Mouse (Mus musculus) right cerebral cortex, adult 18-20 months (tissue): Measurements from ENCODE around the gene Nck2.
"Not testable (repeated sequence)": the region's sequence is repeated elsewhere in the genome, so short reads cannot be mapped to it uniquely, and the experiment has no call there.

Experiments
- DNase-seq: peaks from one replicate; pipeline ENCODE4 v3.0.0; 2022; ENCODE audit warnings: mixed read lengths

Nck2 gene

DNA sequence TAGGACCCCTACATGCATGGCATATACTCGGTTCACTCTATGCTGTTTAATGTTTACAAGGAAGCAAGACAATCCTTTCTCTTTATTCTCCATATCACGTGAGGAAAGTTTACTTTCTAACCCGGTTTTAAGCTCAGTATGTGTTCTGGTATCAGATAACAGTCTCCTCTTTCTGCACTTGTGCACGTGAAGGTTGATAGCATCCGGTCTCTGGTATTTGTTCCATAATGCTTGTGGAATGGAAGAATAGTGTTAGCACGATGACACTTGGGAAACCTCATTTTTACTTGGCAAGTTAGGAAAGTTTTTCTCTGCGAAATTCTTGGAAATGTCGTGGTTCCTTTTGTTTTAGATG lies 58.4 kb downstream of the Nck2 start:
- no peak for DNase-seq

DNA sequence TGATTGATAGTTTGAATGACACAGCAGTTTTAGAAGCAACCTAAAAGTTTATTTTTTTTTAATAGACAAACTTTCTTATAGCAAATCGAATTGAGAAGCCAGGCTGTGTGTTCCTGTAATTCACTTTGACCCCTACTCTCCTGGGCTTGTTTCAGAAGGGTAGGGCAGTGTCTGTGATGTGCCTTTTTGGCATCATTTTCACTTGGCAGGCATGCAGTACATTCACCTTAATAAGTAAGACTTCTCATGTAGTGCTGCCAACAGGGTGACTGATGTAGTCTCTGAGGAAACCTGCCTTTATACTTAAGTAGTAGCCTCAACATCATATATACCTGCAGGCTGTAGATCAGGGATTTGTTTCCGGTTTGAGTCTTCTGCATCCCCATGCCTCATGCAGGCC lies 58.9 kb downstream of the Nck2 start:
- no peak for DNase-seq

DNA sequence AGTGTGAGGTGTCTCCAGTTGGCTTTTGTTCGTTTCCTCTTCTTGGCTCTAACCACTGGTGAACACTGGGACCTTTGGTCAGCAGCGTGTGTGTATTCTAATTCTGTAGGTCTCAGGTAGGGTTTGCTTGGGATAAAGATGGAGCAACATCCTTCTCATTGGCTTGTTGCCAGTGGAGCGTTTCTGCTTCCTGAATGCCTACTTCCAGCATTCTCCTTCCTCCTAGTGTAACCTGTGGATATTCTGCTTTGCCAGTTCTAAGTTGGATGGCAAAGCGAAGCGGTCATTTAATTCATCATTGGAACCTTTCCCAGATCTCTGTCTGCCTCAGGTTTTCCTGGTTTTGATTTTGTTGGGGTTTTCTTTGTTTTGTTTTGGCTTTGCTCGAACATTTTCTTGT lies 59.3 kb downstream of the Nck2 start:
- no peak for DNase-seq

DNA sequence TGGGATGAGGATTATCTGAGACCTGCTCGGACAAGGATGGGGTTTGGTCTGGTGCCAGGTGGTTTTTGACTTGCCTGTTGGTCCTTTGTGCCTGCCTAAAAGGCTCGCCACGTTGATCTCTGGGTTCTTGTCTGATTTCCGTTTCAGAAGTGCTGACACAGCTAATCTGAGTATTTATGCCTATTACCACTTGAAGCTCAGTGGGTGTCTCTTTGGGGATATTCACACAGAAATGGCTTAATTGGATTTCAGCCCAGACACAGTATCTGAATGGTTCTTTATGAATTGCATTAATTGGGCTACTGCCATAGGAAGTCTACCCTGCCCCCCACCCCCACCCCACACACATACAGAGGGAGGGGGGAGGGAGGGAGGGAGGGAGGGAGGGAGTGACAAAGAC lies 59.9 kb downstream of the Nck2 start:
- no peak for DNase-seq

DNA sequence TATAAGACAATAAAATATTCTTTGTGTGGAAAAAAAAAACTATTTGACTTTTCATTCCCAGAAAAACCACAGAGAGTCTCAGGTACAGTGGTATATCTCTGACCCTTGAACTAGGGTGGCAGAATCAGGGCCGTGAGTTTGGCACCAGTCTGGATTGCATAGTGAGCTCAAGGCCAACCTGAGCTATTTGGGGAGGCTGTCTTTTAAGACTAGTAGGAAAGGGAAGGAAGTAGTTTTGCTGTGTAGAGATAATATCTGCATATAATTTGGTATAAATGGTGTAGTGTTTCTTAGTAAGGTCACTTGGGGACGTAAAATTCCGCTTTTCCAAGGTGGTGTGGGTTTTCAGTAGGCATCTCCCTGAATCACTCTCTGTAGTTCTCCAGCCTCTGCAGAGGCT lies 62.3 kb downstream of the Nck2 start:
- no peak for DNase-seq

DNA sequence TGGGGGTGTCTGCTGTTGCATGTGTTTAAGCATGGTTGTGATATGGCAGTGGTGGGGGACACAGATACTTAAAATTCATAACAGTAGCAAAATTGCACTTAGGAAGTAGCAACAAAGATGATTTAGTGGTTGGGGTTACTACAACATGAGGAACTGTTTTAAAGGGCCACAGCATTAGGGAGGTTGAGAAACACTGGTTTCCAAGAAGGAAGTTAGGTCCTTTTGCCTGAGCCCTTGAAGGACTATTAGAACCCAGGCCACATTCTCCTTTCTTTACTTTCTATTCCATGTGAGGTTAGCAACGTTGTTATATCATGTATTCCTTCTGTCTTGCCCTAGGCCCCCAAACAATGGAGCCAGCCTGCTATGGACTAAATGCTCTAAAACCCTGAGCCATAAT lies 63.4 kb downstream of the Nck2 start:
- no peak for DNase-seq

DNA sequence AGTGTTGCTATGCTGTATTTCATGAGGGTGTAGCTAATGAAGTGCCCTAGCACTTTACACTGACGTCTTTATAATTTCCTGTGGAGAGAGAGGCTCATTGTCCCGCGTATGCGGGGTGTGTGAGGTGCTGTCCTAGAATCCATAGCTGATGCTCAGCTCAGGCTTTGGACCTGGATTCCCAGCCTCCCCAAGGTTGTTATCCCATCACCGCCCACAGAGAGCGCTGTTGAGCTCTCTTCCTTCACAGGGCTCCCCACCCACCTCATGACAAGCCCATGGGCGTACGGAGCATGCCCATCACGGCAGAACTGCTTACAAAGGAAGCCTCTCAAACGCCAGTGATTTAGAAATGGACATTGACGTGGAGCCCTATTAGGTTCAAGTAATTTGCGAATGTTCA lies 66.9 kb downstream of the Nck2 start:
- no peak for DNase-seq

DNA sequence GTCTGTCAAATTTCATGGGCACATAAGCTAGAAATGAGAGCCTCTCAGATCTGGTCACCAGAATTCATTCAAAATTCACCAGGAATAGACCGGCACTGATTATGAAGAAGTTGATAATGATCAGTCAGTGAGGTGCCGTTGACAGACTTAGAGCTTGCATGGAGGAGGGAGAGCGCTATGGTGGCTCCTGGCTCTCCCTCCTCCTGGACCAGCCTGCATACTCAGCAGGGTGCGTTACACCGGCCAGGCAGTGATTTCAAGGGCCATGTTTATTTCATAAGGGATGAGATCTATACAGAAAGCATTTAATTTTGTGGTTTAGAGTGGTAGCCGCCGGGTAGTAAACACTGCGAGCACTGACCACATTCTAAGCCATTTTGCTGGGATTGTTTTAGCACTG lies 67.3 kb downstream of the Nck2 start:
- DNase-seq, result no peak

DNA sequence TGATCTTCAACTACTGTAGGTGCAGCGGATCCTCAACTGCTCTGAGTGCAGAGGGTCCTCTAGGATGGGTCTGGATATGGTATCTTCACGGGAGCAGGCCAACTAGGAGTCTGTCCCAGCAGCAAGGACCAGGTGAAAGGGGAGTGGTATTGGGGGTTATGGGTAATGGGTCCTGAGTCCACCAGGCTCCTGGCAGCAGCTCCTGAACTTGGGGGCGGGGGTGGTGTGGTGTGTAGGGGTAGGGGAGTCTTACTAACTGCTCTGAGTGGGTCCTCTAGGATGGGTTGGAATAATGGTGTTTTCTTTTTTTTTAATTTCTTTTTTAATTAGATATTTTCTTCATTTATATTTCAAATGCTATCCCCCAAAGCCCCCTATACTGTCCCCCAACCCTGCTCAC lies 73.0 kb downstream of the Nck2 start:
- no peak for DNase-seq

DNA sequence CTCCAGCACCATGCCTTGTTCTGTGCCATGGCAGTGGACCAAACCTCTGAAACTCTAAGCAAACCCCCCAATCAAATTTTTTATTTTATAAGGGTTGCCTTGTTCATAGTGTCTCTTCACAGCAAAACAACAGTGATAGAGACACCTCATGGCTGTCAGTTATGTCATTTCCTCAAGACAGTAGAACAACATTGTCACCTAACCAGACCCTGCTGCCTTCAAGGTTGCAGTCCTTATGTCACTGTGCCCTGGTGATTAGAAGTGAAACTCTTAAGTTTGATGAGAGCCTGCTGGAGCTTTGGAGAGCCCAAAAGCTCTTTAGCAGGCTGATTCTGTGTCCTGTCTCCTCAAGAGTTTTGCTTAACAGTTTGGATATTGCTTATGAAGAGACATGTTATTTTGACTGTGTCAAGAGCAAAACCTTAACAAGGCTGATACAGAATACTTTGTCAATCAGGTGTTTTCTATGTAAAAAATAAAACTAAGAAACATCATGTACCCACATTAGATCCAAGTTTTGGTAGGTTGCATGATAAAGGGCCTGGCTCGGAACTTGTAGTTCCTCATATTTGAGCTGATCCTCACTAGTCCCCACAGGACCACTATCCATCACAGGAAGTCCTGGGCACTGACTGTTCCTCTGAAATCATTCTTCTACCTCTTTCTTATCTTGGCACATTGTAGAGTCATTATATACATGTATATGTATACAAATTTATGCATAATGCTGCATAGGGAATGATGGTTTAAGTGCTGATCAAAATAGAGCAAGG lies 76.0 kb downstream of the Nck2 start:
- no peak for DNase-seq

DNA sequence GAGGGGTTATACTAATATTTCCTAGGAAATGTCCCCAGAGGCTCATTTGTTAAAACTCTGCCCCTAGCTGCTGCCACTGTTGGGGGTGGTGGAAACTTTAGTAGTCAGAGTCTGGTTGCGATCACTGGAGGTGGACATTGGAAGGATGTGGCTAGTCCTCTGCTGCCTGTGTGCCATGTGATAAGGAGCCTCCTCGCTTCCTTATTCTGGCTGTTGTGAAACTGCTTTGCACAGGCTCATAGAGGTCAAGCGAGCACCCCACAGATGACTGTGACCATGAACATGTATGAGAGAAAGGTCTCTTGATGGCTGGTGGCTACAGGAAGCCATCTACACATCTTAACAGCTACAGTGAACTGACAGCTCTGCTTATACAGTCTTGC lies 76.6 kb downstream of the Nck2 start:
- no peak for DNase-seq

DNA sequence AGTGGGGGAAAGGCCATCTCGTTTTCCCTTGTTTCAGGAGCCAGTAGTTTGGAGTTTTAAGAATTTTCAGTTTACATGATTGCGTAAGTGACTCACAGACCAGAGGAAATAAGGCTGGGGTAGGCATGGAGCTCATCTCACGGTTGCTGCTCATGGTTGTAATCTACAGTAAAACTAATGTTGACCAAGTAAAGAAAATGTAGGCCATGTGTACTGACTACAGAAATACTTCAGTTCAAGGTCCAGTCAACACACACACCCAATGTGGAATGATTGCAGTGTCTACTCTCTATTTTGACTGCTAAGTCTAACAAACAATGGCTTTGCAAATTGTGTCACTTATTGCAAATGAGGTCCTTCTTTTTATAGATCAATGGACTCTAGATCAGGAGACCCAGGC lies 77.1 kb downstream of the Nck2 start:
- no peak for DNase-seq

DNA sequence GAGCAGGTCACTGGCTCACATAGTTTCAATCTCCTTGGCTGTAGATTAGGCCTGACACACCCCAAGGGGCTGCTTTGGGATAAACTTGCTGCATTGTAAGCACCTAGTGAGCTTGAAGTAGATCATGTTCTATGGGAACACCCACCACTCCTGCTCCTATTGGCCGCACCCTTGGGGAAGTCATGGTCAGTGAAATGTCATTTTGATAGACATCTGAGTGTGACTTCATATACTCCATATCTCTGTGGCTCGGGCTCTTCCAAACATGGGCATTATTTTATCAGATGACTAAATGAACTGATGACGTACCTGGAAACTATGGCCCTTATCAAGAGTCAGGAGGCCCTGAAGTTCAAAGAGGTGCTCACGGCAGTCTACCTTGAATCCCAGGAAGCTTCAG lies 77.6 kb downstream of the Nck2 start:
- DNase-seq, result no peak

DNA sequence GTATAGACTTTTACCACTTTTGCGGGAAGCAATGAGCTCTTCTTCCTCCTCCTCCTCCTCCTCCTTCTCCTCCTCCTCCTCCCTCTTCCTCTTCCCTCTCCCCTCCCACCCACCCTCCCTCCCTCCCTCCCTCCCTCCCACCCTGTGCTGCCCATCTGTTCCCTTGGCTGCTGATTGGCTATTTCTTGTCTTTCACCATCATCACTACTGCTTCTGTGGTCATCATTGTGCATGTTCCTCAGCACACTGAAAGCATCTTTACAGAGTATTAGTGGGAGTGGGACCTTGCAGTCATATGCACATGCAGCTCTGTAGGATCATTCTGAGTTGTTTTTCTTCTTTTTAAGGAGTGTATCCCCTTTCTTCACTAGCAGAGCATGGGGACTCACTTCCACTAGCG lies 78.6 kb downstream of the Nck2 start:
- DNase-seq, result no peak

DNA sequence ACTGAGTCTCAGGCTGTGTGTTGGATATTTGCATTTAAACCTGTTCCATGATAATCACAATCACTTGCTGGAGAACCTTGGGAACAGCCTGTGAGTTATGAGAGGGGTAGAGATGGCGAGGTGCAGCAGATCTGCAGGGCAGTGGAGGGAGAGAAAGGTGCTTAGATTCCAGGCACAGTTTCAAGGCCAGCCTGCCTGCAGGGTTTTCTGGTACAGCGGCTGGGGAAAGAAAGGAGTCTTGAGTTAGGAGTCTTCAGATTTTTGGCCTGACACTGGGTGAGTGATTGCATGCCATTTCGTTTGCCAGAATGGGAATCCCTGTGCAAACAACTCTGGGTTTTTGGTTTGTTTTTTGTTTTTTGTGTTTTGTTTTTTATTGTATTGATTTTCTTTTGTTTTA lies 80.0 kb downstream of the Nck2 start:
- DNase-seq, result no peak

DNA sequence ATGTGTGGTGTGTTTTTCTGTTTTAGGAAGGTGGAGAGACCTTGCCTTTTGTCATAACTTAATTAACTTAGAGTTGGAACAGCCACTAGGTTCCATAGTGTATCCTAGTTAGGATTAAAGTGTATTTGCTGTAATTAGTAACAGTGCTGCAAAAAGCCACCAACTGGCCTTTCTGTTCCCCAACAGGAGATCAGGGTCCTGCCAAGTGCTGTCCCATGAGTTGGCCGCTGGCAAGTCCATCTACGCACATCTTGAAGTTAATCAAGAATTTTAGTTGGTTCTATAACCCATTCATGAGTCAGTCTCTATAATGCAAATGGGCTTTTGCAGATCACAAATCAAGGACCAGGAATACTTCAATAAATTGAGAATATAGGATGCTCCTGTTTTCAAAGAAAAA lies 83.9 kb downstream of the Nck2 start:
- DNase-seq, result no peak

DNA sequence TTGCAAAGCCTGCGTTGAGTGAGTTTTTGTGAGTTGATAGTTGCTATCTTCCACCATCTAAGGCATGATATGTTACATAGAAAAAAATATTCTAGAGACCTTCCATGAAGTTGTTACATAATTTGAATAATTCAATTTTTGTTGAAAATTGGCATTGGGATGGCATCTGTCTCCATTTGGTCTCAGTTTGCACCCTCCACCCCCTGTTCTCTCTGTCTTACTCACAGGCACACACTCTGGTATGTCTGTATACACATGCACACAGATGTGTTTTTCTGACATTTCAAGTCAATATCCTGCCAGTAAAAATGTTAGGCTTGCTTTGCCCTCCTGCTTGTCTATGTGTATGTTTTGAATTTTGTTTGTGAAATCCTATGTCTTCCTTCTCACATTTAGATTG lies 84.7 kb downstream of the Nck2 start:
- DNase-seq, result no peak

DNA sequence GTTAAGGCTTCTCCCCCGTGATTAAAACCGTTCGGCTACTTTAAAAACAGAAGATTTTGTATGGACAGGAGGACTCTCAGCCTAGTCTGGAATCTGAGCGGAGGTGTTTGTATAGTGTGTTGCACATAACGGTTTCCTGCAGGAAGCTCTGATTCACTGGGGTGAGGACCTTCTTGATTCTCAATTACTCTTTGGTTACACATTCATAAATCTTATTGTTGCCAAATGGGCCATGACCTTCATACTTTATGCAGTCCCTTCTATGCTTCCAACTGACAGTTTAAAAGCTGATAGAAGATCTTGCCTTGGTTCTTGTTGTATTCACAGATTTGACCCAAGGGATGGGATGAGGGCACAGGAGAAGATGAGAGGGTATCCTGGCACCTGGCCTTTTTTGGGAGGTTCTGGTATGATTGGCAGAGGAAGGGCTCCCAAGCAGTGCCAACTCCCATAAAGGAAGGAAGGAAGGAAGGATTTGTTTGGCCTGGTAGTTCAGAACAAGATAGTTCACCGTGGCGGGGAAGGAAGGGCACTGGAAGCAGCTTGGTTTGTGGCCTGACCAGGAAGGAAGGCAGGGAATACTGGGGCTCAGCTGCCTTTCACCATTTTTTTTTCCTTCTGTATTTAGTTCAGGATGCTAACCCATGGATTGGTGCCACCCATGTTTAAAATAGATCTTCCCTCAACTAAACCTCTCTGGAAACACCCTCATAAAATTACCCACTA lies 86.1 kb downstream of the Nck2 start:
- no peak for DNase-seq

DNA sequence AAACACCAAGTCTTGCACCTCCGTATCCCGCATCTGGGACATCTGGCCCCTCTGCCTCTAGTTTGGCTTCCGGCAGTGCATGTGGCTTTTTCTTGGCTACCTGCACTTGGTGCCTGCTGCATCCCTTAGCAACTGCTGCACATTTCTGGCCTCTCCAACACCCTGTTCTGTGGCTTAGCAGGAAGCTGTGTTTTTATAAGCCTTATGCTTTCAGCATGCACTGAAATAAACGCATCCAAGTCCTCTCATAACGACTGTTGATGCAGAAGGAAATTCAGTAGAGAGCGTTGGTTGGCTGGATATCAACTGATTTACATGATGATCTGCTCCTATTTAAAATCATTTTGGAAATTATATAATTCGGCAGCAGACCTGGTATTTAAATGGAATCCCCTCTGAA lies 86.9 kb downstream of the Nck2 start:
- peak; percentile 11 for DNase-seq

DNA sequence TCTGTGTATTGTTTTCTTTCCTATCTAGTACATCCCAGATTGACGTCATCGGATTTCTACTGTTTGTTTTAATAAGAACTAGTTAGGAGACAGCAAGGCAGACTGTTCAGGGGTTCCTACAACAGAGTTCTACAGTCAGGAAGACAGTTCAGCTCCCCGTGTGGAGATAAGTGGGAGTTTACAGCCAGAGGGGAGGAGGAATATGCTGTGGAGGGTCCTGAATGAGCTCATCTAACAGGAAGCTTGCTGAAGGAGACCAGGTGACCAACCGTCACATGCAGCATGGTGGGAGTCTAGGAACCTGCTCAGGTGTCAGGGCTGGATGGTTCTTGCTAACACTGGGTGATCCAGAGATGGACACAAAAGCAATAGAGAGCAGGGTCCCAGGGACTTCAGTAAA lies 87.9 kb downstream of the Nck2 start:
- no peak for DNase-seq

DNA sequence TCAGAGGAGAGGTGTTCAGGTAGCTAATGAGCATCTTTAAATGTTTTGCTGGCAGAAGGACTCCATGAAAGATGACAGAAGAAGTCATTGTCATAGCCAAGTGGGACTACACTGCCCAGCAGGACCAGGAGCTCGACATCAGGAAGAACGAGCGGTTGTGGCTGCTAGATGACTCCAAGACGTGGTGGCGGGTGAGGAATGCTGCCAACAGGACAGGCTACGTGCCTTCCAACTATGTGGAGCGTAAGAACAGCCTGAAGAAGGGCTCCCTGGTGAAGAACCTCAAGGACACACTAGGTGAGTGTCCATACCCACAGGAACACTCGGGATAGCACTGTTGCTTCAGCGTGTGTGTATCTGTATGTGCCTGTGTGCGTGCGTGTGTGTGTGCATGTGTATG lies 89.1 kb downstream of the Nck2 start:
- DNase-seq, result not testable (repeated sequence)

DNA sequence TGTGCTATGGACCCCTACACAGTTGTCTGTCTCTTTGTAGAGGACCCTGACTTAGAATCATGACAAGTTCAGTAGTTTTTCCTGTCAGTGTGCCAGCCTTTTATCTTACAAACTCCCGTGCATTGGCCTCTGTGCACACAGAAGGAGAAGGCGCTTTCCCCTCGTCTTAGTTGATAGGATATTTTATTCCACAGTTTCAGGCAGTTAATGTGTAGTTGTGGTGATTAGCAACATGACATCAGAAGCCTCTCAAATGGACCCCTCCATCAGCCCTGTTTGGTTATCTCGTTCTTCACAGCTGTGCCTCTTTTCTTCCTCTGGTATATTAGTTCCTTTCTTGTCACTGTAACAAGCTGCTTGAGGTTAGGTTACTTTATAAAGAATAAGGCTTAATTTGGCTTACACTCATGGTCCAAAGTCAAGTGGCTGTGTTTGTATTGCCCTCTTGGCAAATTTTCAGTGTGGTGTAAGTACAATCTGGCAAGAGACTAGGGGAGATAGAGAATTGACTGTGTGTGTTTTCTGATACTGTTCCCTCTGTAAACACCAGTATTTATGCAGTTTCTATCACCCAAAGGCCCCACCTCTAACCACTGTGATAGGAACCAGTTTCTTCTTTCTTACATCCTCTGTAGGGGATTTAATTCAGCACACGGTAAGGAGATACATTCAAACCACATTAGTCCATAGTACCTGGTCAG lies 89.8 kb downstream of the Nck2 start:
- DNase-seq, result no peak

DNA sequence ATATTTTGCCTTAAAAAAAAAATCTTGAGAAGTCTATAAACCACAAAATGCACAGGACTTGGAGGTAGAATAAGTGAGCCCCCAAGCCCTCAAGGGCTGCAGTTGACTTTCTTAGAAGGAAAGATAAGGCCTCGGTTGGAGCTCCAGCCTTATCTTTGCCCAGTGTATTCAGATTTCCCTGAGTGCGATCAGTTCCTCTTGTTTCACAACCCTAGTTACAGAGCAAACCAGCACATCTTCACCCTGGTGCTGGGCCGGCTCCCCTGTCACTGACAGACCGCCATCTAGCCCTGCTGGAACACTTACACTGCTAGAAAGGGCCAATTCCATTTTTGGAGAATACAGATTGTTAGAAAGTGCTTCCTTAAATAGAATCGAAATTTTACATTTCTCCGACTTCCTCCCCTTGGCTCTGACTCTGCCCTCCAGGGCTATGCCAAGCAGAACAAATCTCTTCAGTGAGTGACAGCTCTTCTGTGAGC lies 91.2 kb downstream of the Nck2 start:
- DNase-seq, result peak; percentile 33

DNA sequence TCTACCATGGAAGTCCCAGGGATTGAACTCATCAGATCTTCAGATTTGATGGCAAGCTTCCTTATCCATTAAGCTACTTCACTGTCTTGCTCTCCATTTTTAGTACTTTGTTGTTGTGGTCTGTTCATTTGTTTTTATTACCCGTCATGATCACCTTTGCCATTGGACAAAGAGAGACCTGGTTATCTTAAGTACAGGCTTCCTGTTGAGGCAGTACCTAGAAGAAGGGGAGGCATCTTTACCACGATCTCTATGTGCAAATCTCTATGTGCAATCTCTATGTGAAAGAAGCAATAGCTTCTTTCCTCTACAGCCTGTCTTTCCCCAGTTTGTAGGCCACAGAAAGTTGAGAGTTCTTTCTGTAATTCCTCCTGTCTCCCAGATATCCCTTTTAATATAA lies 91.9 kb downstream of the Nck2 start:
- no peak for DNase-seq
